Mouse (Mus musculus) T-cell, adult 2 months (primary cell): ENCODE measurements around the gene Rpusd2.

ENCODE experiments used
- DNase-seq: peaks from one replicate; pipeline ENCODE4 v3.0.0; 2022; ENCODE audit warnings: low spot score

The Rpusd2 gene

DNA sequence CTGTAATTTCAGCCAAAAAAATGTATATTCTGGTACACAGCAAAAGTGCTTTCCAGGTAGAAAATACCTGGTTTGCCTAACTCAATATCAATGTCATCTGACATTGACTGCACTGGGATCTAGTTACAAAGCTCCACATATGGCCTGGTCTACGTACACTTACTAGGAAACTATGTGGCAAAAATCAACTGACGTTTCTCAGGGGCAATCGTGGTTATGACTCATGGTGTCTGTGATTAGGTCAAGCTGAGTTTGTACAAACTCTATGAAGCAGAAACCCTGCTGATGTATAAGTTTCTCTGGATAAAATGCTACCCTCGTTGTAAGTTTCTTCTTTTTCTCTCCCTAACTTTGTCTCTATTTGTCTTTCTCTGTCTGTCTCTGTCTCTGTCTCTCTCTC lies 2.4 kb upstream of the Rpusd2 start:
- DNase-seq = no peak

DNA sequence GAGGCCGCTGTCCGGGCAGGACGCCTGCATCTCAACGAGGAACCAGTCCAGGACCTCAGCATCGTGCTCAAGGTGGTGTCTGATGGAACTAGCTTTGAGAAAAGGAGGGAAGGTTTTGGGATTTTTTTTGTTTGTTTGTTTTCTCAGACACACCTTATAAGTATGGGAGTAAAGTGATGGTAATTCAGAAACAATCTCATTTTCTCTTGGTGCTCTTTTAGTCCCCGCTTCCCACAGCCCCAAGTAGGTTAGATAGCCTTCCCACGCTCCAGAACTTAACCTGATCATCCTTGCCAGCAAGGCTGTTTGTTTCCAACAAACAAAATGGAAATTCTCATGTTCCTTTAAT lies 781 bp downstream of the Rpusd2 start:
- no peak for DNase-seq

GRCm38 (mm10) chr2:119040882-119041281 lies 6.3 kb downstream of the Rpusd2 start:
- DNase-seq = peak; percentile 32

- DNase-seq = no peak
Measured at GRCm38 (mm10) chr2:119045163-119045562, 10.6 kb downstream of the Rpusd2 start.

DNA sequence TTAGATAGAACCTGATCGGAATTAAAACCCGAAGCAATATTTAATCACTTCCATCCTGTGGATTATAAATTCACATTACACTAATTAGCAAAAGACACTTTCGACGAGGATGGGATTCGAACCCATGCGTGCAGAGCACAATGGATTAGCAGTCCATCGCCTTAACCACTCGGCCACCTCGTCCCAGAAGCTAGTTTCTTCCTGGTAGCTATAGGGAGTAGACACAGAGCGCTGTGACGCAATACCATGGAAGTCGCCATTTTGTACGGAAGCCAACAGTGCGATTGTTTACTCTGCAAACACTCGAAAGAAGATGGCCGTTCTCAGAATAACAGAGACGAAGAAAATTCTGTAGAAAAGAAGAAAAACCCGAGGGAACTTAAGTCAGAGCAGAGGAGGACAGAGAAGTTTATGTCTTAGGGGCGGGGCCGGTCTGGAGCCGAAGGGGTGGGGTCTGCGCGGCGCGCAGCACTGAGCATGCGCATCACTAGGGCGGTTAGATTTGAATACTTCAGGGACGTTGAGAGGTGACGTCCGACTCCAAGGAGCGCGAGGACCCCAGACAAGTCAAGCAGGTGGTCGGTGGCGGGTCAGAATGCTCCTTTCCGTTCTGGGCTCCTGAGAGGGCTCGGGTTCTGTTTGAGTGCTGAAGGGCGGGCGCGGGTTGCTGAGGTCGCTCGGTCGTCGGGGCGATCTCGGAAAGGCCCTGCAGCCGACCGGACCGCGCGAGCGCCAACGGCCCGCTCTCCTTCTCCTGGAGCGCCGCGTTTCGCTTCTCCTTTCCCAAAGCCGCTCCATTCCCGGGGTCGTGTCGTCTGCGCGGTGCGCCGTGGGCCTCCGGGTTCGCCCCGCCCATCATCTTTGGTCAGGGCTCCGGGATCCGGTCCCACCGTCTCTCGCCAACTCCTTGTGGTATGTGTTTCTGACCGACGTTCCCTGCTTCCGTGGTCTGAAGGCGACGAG lies 12.3 kb downstream of the Rpusd2 start, which contains the start of gene Knl1:
Knl1 (plus strand) TSS at position 471 of the 963 bp plus-strand sequence.
- peak; percentile 97 for DNase-seq

DNA sequence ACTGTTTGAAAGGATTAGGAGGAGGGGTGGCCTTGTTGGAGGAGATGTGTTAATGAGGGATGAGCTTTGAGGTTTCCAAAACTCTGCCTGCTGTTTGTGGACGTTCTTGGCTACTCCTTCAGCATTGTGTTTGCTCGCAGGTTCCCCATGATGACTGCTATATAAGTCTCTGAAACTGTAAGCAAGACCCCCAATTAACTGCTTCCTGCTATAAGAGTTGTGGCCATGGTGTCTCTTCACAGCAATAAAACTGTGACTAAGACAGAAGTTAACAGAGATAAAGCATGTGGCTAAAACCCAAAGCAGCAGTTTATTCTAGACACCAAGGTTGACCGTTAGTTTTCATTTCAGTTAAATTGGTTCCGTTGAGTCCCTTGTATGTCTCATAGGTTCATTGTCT lies 13.3 kb downstream of the Rpusd2 start:
- no peak for DNase-seq

- no peak for DNase-seq
Measured at GRCm38 (mm10) chr2:119050132-119050650, 15.6 kb downstream of the Rpusd2 start.

- DNase-seq = no peak
Measured at GRCm38 (mm10) chr2:119060139-119060538, 25.5 kb downstream of the Rpusd2 start.

- no peak for DNase-seq
Measured at GRCm38 (mm10) chr2:119072397-119072796, 37.8 kb downstream of the Rpusd2 start.

- DNase-seq = no peak
Measured at GRCm38 (mm10) chr2:119086156-119086555, 51.6 kb downstream of the Rpusd2 start.
